Mouse (Mus musculus): Measurements from ENCODE around the gene Tesc. TPM values are rescaled to one million over a fixed set of nuclear protein-coding genes. Genes with fewer than 3 reads are reported as not detected.

Gene Tesc
- polyA plus RNA-seq, 1 experiment = 6.1 TPM

DNA sequence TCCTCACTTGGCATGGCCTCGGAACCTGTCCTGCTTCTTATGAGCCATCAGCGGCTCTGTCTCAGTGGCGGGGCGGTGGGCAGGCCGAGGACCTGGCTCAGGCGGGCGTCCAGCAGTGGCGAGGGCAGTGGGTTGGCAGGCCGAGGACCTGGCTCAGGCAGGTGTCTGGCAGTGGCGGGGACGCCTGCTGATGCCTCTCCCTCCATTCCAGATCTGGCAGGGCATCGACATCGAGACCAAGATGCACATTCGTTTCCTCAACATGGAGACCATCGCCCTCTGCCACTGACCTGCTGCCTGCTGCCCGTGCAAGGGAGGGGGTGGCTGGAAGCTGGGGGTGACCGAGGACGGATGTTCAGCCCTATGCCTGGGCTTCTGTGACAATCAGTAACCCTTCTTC is 33.8 kb downstream of the Tesc start:
- TF ChIP-seq POLR2A (IDR thresholded peaks at IDR 0.05; ENCODE audit: borderline replicate concordance, extremely low read depth, low read depth, low read length) (no peak), CTCF (IDR thresholded peaks at IDR 0.05; ENCODE audit: insufficient read depth, low read length) (no peak)
- H3K4me1 ChIP-seq (ENCODE audit: control insufficient read depth, insufficient read depth, low read length) = no peaks in the 10 kb centered on the region
- 91% methylated on average over 18 of the region's 18 CpGs for WGBS

DNA sequence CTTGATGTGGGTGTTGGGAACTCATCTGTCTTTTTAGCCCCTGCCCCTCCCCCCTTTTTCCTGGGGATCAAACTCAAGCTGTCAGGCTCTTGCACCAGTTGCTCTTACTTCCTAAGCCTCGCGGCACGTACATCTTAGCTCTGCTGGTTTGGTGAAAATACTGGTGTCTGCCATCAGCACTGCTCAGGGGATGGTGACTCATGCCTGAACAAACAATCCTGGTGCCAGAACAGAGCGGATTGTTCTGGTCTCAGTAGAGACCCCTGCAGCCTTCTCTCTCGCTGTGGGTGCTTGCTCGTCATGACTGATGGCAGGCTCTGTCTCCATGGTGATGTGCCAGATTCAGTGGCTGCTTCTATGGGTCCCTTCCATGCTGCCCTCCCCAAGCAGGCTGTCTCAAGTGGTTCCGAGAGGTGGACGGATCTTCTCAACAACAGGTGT is 35.7 kb downstream of the Tesc start:
- TF ChIP-seq CTCF (IDR thresholded peaks at IDR 0.05; ENCODE audit: insufficient read depth, low read length) = no peak
- no peak for TF ChIP-seq POLR2A (IDR thresholded peaks at IDR 0.05; ENCODE audit: borderline replicate concordance, extremely low read depth, low read depth, low read length)
- DNase-seq = no peak
- 57% methylated on average over 8 of the region's 8 CpGs for WGBS
- H3K4me1 ChIP-seq (ENCODE audit: control insufficient read depth, insufficient read depth, low read length) = no peaks in the 10 kb centered on the region
- no peak overlapping the region for H3K4me3 ChIP-seq (replicated peaks; ENCODE audit: extremely low read depth, low read depth, low read length)

More for the DNA sequence above, 33.8 kb downstream of the Tesc start:
- no peak for DNase-seq
- no peak overlapping the region for H3K4me3 ChIP-seq (replicated peaks; ENCODE audit: extremely low read depth, low read depth, low read length)

DNA sequence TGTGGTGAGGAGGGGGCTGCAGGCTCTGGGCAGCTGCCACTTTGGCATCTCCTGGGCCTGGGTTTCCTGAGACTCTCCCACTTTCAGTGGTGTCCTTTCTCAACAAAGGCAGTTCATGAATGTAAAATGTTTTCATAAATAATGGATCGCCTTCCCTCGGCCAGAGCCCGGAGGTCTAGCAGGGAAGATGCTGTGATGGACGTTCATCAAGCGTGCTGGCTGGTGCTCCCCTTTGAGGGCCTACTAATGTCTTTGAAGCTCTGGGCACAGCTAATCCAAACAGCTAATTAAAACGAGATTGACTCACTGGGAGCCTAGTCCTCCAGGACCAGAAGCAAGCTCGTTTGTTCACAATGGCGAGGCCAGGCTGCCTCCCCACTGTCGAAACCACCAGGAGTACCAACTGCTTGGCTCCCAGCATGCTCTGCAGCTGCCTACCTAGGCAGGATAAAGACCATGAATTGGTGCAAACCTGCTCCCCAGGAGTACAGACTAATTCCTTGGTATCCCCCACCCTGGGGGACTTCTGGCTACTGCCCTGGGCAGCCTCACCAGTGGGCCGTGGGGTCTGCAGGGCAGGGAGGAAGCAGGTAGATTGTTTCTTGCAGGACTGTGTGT is 36.9 kb downstream of the Tesc start:
- 77% methylated on average over 10 of the region's 10 CpGs for WGBS

DNA sequence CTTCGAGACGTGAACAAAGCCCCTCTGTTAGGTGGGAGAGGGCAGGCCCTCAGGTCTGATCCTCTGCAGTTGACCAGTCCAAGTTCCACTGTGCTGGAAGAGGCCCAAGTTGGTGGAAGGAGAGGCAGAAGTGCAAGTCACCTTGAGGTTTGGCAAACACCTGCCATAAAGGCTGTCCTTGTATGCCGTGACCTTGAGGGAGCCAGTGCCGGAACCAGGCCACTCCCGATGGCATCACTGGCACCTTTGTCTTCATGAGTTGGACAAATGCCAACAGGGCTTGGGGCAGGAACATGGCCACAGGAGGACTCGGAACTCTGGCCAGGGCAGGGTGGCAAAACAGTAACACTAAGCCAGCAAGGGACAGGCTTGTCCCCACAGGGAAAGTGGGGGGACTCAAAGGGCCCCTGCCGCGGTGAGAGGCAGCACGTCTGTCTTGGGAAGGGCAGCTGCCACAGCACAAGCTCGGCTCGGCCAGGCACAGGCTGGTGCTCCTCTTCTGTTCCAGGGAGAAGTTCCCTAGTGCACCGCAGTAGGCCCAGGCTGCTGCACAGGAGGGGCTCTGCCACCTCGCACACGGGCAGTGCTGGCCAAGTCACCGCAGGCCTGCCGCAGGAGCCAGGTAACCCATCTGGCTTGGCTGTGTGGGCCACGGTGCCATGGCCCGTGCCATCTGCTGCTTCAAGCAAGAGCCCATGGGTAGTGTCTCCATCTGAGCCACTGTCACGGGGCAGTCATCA is 38.1 kb downstream of the Tesc start:
- no peaks in the 10 kb centered on the region for H3K4me1 ChIP-seq (ENCODE audit: control insufficient read depth, insufficient read depth, low read length)
- WGBS = 80% methylated on average over 19 of the region's 19 CpGs
- DNase-seq = no peak

More for the DNA sequence above, 36.9 kb downstream of the Tesc start:
- no peak for DNase-seq
- TF ChIP-seq CTCF (IDR thresholded peaks at IDR 0.05; ENCODE audit: insufficient read depth, low read length) = no peak
- no peak for TF ChIP-seq POLR2A (IDR thresholded peaks at IDR 0.05; ENCODE audit: borderline replicate concordance, extremely low read depth, low read depth, low read length)
- H3K4me1 ChIP-seq (ENCODE audit: control insufficient read depth, insufficient read depth, low read length) = no peaks in the 10 kb centered on the region
- H3K4me3 ChIP-seq (replicated peaks; ENCODE audit: extremely low read depth, low read depth, low read length) = no peak overlapping the region

DNA sequence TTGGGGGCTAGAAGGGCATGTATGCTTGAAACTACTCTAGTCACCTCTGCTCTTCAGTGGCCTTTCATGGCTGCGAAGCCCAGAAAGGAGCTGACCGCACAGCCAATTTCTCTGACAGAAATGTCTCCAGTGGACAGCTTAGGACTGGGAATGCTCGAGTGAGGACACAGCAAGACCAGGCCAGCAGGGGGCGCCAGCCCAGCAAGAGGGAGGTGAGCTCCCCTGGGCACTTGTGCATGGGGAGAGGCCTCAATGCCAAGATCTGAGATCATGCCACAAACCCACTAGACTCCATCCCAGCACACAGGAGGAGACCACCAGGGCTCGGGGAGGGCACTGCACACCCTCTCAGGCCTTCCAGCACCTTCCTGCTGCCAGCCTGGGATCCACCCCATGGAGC is 39.3 kb downstream of the Tesc start:
- DNase-seq = peak; percentile 57
- no peak overlapping the region for H3K4me3 ChIP-seq (replicated peaks; ENCODE audit: extremely low read depth, low read depth, low read length)
- WGBS = 69% methylated on average over 5 of the region's 5 CpGs
- no peaks in the 10 kb centered on the region for H3K4me1 ChIP-seq (ENCODE audit: control insufficient read depth, insufficient read depth, low read length)
- TF ChIP-seq POLR2A (IDR thresholded peaks at IDR 0.05; ENCODE audit: borderline replicate concordance, extremely low read depth, low read depth, low read length) = no peak
- TF ChIP-seq CTCF (IDR thresholded peaks at IDR 0.05; ENCODE audit: insufficient read depth, low read length) = peak; percentile 76

More for the DNA sequence above, 38.1 kb downstream of the Tesc start:
- TF ChIP-seq CTCF (IDR thresholded peaks at IDR 0.05; ENCODE audit: insufficient read depth, low read length) (no peak), POLR2A (IDR thresholded peaks at IDR 0.05; ENCODE audit: borderline replicate concordance, extremely low read depth, low read depth, low read length) (no peak)
- H3K4me3 ChIP-seq (replicated peaks; ENCODE audit: extremely low read depth, low read depth, low read length) = no peak overlapping the region

DNA sequence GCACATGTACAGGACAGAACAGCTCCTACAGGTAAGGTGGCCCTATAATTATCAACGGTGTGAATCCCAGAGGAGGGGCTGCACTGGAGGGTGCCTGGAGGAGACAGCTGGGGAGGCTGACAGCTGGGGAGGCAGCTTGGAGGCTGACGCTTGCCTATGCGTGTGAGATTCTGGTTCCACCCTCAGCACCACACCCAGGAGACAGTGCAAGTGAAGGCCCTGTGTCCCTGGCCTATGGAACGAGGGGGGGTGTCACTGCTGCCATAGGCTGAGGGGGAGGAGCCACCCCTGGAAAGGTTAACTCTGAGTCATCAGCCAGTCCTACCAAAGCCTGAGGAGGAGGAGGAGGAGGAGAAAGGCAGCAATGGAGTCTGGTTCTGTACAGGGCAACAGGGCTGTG is 40.0 kb downstream of the Tesc start:
- WGBS = 81% methylated on average over 4 of the region's 4 CpGs
- TF ChIP-seq CTCF (IDR thresholded peaks at IDR 0.05; ENCODE audit: insufficient read depth, low read length) = no peak
- TF ChIP-seq POLR2A (IDR thresholded peaks at IDR 0.05; ENCODE audit: borderline replicate concordance, extremely low read depth, low read depth, low read length) = no peak
- no peak for DNase-seq
- no peaks in the 10 kb centered on the region for H3K4me1 ChIP-seq (ENCODE audit: control insufficient read depth, insufficient read depth, low read length)
- no peak overlapping the region for H3K4me3 ChIP-seq (replicated peaks; ENCODE audit: extremely low read depth, low read depth, low read length)

DNA sequence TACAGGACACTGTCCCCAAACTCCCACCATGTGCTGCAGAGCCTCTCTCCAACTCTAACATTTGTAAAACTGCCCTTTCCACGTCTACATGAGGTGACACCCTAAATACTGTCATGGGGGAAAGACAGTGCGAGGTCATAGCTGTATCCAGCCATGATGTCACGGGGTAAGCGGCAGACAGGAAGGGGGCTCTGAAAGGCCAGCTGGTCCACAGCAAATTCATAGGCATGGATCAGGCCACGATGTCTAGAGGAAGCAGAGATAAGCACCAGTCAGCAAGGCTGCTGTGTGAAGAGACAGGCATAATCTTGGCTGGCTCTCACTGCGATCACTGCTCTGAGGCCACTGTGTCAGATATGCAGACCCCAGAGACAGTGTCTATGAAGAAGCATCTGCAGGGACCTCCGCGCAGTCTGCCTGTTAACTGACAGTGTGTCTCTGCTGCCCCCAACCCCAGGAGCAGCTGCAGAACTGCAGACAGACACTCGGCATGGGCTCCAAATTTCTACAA is 40.5 kb downstream of the Tesc start:
- no peak for TF ChIP-seq POLR2A (IDR thresholded peaks at IDR 0.05; ENCODE audit: borderline replicate concordance, extremely low read depth, low read depth, low read length)
- TF ChIP-seq CTCF (IDR thresholded peaks at IDR 0.05; ENCODE audit: insufficient read depth, low read length) = no peak
- no peak overlapping the region for H3K4me3 ChIP-seq (replicated peaks; ENCODE audit: extremely low read depth, low read depth, low read length)
- 85% methylated on average over 9 of the region's 9 CpGs for WGBS
- no peak for DNase-seq
- H3K4me1 ChIP-seq (ENCODE audit: control insufficient read depth, insufficient read depth, low read length) = no peaks in the 10 kb centered on the region

DNA sequence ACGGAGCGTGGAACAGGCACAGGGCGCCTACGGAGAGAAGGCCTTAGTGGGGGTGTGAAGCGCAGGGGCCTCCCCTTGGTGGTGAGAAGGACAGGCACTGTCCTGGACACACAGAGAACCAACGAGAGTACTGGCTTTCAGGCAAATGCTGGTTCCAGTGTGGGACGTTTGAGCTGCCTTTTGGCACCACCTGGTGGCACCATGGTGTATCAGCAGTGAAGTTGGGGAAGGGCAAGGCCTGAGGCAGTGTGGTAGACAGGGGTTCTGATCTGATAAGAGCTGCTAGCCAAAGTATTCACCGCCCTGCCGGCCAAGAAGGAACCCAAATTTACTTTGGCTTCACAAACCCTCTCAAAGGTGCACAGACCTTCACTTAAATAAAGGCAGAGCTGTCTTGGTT is 41.8 kb downstream of the Tesc start:
- TF ChIP-seq POLR2A (IDR thresholded peaks at IDR 0.05; ENCODE audit: borderline replicate concordance, extremely low read depth, low read depth, low read length) (no peak), CTCF (IDR thresholded peaks at IDR 0.05; ENCODE audit: insufficient read depth, low read length) (peak; percentile 93)
- 44% methylated on average over 9 of the region's 9 CpGs for WGBS
- Histone ChIP-seq H3K4me3 (replicated peaks; ENCODE audit: extremely low read depth, low read depth, low read length) (no peak overlapping the region), H3K4me1 (ENCODE audit: control insufficient read depth, insufficient read depth, low read length) (no peaks in the 10 kb centered on the region)
- peak; percentile 54 for DNase-seq

DNA sequence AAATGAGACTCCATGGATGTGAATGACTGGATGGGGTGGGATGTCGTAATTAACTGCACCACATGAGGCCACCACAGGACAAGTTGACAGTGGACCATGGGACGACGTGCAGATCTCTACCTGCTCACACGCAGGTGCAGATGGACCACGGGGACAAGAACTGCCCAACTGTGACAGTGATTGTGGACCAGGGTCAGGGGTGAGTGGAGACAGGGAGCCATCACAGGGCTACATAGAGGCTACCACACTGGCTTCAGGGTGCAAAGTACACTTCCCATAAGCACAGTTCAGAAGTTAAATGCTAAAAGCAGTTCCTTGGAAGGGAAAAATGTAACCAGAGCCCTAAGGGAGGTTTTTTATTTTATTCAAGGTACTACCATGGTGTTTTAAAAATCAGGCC is 44.2 kb downstream of the Tesc start:
- TF ChIP-seq CTCF (IDR thresholded peaks at IDR 0.05; ENCODE audit: insufficient read depth, low read length) (no peak), POLR2A (IDR thresholded peaks at IDR 0.05; ENCODE audit: borderline replicate concordance, extremely low read depth, low read depth, low read length) (no peak)
- 79% methylated on average over 5 of the region's 5 CpGs for WGBS
- no peak for DNase-seq
- no peak overlapping the region for H3K4me3 ChIP-seq (replicated peaks; ENCODE audit: extremely low read depth, low read depth, low read length)
- H3K4me1 ChIP-seq (ENCODE audit: control insufficient read depth, insufficient read depth, low read length) = no peaks in the 10 kb centered on the region

All from lung, adult 2 months (tissue).